In the genomic region with DNA sequence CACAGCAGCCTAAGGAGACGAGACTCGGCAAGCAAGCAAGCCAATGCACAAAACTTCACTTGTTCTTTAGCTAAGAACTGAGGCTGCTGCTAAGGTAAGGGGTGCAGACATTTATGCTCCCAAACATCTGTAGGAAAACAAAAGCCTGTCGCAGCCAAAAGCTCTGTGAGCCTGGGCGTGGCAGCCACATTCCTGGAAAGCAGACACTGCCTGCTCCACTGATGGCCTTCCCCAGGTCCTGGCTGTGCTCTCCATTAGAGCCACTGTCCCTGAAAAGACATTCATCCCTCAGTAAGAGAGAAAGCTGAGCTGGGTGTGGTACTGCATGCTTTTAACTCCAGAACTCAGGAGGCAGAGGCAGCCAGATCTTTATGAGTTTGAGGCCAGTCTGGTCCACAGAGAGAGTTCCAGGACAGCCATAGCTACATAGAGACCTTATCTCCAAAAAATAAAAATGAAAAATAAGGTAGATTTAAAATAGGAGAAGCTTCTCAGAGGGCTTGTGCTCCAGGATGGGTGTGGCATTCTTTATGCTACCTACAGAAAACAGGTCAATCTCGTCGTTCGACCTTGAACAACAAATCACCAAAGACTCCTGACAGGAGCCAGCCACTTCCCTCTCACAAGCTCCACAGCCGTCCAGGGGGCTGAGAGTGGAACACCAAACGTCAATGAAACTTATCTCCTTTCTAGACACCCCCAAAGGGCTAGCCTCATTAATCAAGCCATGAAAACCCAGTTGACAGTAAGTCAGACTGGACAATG, we compare ENCODE assay signal across 10 mouse cellular contexts. TPM values are rescaled to one million over a fixed set of nuclear protein-coding genes. Genes with fewer than 3 reads are reported as not detected.
DNase-seq lines count a peak whose midpoint lies in the region; ATAC-seq lines count a peak whose summit lies in the region.
"Had no signal": no experiment of that assay in that cellular context is flagged by ENCODE, and none has a peak within 500 bp of the region (broad histone marks: within the 10 kb centered on the region; RNA-seq: fewer than 3 reads in every experiment).

No protein-coding gene starts in this region.

- no peaks in the 10 kb centered on the region for H3K9me3 ChIP-seq in heart, embryonic 11.5 days (replicated peaks; ENCODE audit: control insufficient read depth, low read length)
- no peaks in the 10 kb centered on the region for H3K9me3 ChIP-seq in liver, embryonic 12.5 days (replicated peaks)
- H3K9me3 ChIP-seq in liver, embryonic 11.5 days (ENCODE audit: control insufficient read depth, low read length): no peaks in the 10 kb centered on the region
- no peaks in the 10 kb centered on the region for H3K9me3 ChIP-seq in limb, embryonic 10.5 days (replicated peaks)

- no peak for ATAC-seq in heart, embryonic 11.5 days (replicated peaks; ENCODE audit: insufficient number of reproducible peaks, low FRiP score, low TSS enrichment)
- ATAC-seq in liver, embryonic 12.5 days: no peak
- no peak for ATAC-seq in liver, embryonic 11.5 days (replicated peaks; ENCODE audit: low FRiP score)
- ATAC-seq: CD4-positive, CD25-positive, alpha-beta regulatory T cell, adult 4 months had no signal

- no peak overlapping the region for H3K4me2 ChIP-seq in heart, embryonic 11.5 days
- H3K4me2 ChIP-seq in liver, embryonic 12.5 days: no peak overlapping the region
- H3K4me2 ChIP-seq in liver, embryonic 11.5 days: no peak overlapping the region

- intact Hi-C loops in heart, postnatal 36 days (cut with DNase I): no loop called here

- no peaks in the 10 kb centered on the region for H3K36me3 ChIP-seq in heart, embryonic 11.5 days (ENCODE audit: control insufficient read depth, insufficient read depth, low read length)
- H3K36me3 ChIP-seq in liver, embryonic 12.5 days: 0 out of 2 replicates have a peak, but pooled peaks cover 3% of the 10 kb centered on the region
- H3K36me3 ChIP-seq in liver, embryonic 11.5 days (ENCODE audit: control insufficient read depth, insufficient read depth, low read length): no peaks in the 10 kb centered on the region
- no peaks in the 10 kb centered on the region for H3K36me3 ChIP-seq in limb, embryonic 10.5 days

- 40% methylated on average over 9 of the region's 9 CpGs for WGBS in heart, embryonic 11.5 days (ENCODE audit: insufficient replicate concordance)
- 51% methylated on average over 9 of the region's 9 CpGs for WGBS in liver, embryonic 12.5 days (ENCODE audit: insufficient replicate concordance)
- 50% methylated on average over 9 of the region's 9 CpGs for WGBS in liver, embryonic 11.5 days
- 56% methylated on average over 9 of the region's 9 CpGs for WGBS in limb, embryonic 10.5 days

- peak overlapping the region; percentile 29 for H3K9ac ChIP-seq in heart, embryonic 11.5 days (ENCODE audit: low read depth, low read length)
- H3K9ac ChIP-seq in liver, embryonic 12.5 days: no peak overlapping the region
- H3K9ac ChIP-seq in liver, embryonic 11.5 days (ENCODE audit: low read depth, low read length): no peak overlapping the region

- H3K4me3 ChIP-seq in heart, embryonic 11.5 days (ENCODE audit: low read depth, low read length): no peak overlapping the region
- no peak overlapping the region for H3K4me3 ChIP-seq in liver, embryonic 12.5 days
- H3K4me3 ChIP-seq in liver, embryonic 11.5 days (ENCODE audit: low read depth, low read length): no peak overlapping the region
- H3K4me3 ChIP-seq in limb, embryonic 10.5 days: no peak overlapping the region

- H3K27ac ChIP-seq in heart, embryonic 11.5 days (ENCODE audit: low read depth, low read length): peak overlapping the region; percentile 57; the same call in 1 of the 2 replicates
- 0 out of 2 replicates have a peak overlapping the region, but pooled peaks have one; percentile 1 for H3K27ac ChIP-seq in liver, embryonic 12.5 days
- H3K27ac ChIP-seq in liver, embryonic 11.5 days (ENCODE audit: low read depth, low read length): no peak overlapping the region
- H3K27ac ChIP-seq in limb, embryonic 10.5 days: peak overlapping the region; percentile 34; the same call in 1 of the 2 replicates

- peaks cover 43% of the 10 kb centered on the region for H3K4me1 ChIP-seq in heart, embryonic 11.5 days (ENCODE audit: control insufficient read depth, insufficient read depth, low read length)
- H3K4me1 ChIP-seq in liver, embryonic 12.5 days: peaks cover 60% of the 10 kb centered on the region
- H3K4me1 ChIP-seq in liver, embryonic 11.5 days (replicated peaks; ENCODE audit: control insufficient read depth, insufficient read depth, low read length): peaks cover 30% of the 10 kb centered on the region
- H3K4me1 ChIP-seq in limb, embryonic 10.5 days: peaks cover 36% of the 10 kb centered on the region

- no peaks in the 10 kb centered on the region for H3K27me3 ChIP-seq in heart, embryonic 11.5 days (ENCODE audit: control insufficient read depth, insufficient read depth, low read length)
- H3K27me3 ChIP-seq in liver, embryonic 12.5 days (replicated peaks): no peaks in the 10 kb centered on the region
- H3K27me3 ChIP-seq in liver, embryonic 11.5 days (replicated peaks; ENCODE audit: control insufficient read depth, insufficient read depth, low read length): no peaks in the 10 kb centered on the region
- H3K27me3 ChIP-seq in limb, embryonic 10.5 days (ENCODE audit: low read depth, poor library complexity, severe bottlenecking): no peaks in the 10 kb centered on the region

- no peak for DNase-seq in heart, postnatal 36 days
- DNase-seq in liver, embryonic 11.5 days (ENCODE audit: low spot score): no peak
- peak; percentile 89 for DNase-seq in ES-CJ7 (ENCODE audit: low read depth, low spot score)
- no peak for DNase-seq in limb, embryonic 10.5 days (ENCODE audit: low spot score)
- no peak for DNase-seq in spleen, adult 12 weeks (ENCODE audit: low spot score)
- no peak for DNase-seq in urinary bladder, postnatal 4 days (ENCODE audit: low spot score in 2 of 2)
- DNase-seq: thymus, adult 2 months had no signal

RNA-seq across cellular contexts. Expression of a gene that starts 39.6 kb away (rescaled TPM):
- 12.3 and 14.9 TPM in 2 replicates for polyA plus RNA-seq in heart, embryonic 11.5 days (2014; fragmentation: Nextera tagmentation; extraction: Ambion mirVana)
- total RNA-seq in heart, postnatal 36 days (2021): 10 to 100 TPM; 40.1 to 42.1 TPM
- polyA plus RNA-seq in liver, embryonic 12.5 days (2016; fragmentation: Nextera tagmentation; extraction: Ambion mirVana): 11.3 and 11.7 TPM in 2 replicates
- polyA plus RNA-seq in liver, embryonic 11.5 days (2014; fragmentation: Nextera tagmentation; extraction: Ambion mirVana): 13.4 and 15.9 TPM in 2 replicates
- polyA plus RNA-seq in limb, embryonic 10.5 days (2016; fragmentation: Nextera tagmentation; extraction: Ambion mirVana): 6.9 and 7.2 TPM in 2 replicates
